Mouse (Mus musculus) heart, postnatal 4 days (tissue): ENCODE measurements around the gene Sertad4. TPM values are rescaled to one million over a fixed set of nuclear protein-coding genes. Genes with fewer than 3 reads are reported as not detected.

ENCODE experiments used
- DNase-seq: peaks from one replicate; pipeline ENCODE4 v3.0.0; 2021
- total RNA-seq, 2 experiments: library from RNA; stranded (reverse); gene quantifications; 2 replicates each; pipeline ENCODE4 v1.2.3; 2021

Sertad4 gene
- total RNA-seq, 2 experiments from 2014 or later = 14.9 to 16.7 TPM

GRCm38 (mm10) chr1:192851640-192852039 is 3.9 kb downstream of the Sertad4 start:
- DNase-seq = peak; percentile 76

GRCm38 (mm10) chr1:192851126-192851525 is 4.4 kb downstream of the Sertad4 start:
- DNase-seq = no peak

GRCm38 (mm10) chr1:192849616-192850015 is 5.9 kb downstream of the Sertad4 start:
- DNase-seq = no peak

- DNase-seq = no peak
These were observed 8.3 kb downstream of the Sertad4 start for GRCm38 (mm10) chr1:192847254-192847653.

GRCm38 (mm10) chr1:192841094-192841813 is 14.3 kb downstream of the Sertad4 start:
- no peak for DNase-seq

GRCm38 (mm10) chr1:192840655-192841054 is 14.9 kb downstream of the Sertad4 start:
- no peak for DNase-seq

GRCm38 (mm10) chr1:192835211-192835681 is 20.3 kb downstream of the Sertad4 start:
- no peak for DNase-seq

- DNase-seq = peak; percentile 55
These were observed 21.0 kb downstream of the Sertad4 start for GRCm38 (mm10) chr1:192834361-192835210.

- DNase-seq = no peak
These were observed 22.0 kb downstream of the Sertad4 start for GRCm38 (mm10) chr1:192833586-192833985.

- DNase-seq = no peak
These were observed 22.5 kb downstream of the Sertad4 start for GRCm38 (mm10) chr1:192833097-192833496.

- DNase-seq = no peak
These were observed 23.2 kb downstream of the Sertad4 start for GRCm38 (mm10) chr1:192832338-192832737.

- DNase-seq = no peak
These were observed 25.1 kb downstream of the Sertad4 start for GRCm38 (mm10) chr1:192830444-192830843.

- DNase-seq = no peak
These were observed 26.6 kb downstream of the Sertad4 start for GRCm38 (mm10) chr1:192828928-192829327.

- DNase-seq = no peak
These were observed 27.6 kb downstream of the Sertad4 start for GRCm38 (mm10) chr1:192827955-192828354.

- DNase-seq = no peak
These were observed 29.8 kb downstream of the Sertad4 start for GRCm38 (mm10) chr1:192825746-192826145.

GRCm38 (mm10) chr1:192822652-192823525 is 32.7 kb downstream of the Sertad4 start:
- DNase-seq = peak; percentile 72

GRCm38 (mm10) chr1:192822309-192822651 is 33.3 kb downstream of the Sertad4 start:
- no peak for DNase-seq

GRCm38 (mm10) chr1:192818334-192818733 is 37.2 kb downstream of the Sertad4 start:
- no peak for DNase-seq

- no peak for DNase-seq
These were observed 39.8 kb downstream of the Sertad4 start for GRCm38 (mm10) chr1:192815789-192816188.

GRCm38 (mm10) chr1:192814700-192815099 is 40.9 kb downstream of the Sertad4 start:
- no peak for DNase-seq

- no peak for DNase-seq
These were observed 42.8 kb downstream of the Sertad4 start for GRCm38 (mm10) chr1:192812758-192813157.

- no peak for DNase-seq
These were observed 43.3 kb downstream of the Sertad4 start for GRCm38 (mm10) chr1:192812290-192812689.
